Mouse (Mus musculus) left cerebral cortex, postnatal 10 days (tissue): Measurements from ENCODE around the gene Scamp5. TPM values are rescaled to one million over a fixed set of nuclear protein-coding genes. Genes with fewer than 3 reads are reported as not detected.

ENCODE experiments used
- DNase-seq, 2 experiments: peaks; one replicate each; pipeline ENCODE4 v3.0.0; 2021 to 2022; ENCODE audit warnings: low spot score in 2 of 2, mixed read lengths in 1 of 2; ENCODE audit errors: extremely low spot score in 1 of 2
- intact Hi-C: fragments of 180-260 bp; cut with DNase I; formaldehyde crosslinking; loops from one replicate; pipeline ENCODE4 v1.15.1; 2025
- total RNA-seq, 2 experiments: library from RNA; stranded (reverse); gene quantifications; 2 replicates each; pipeline ENCODE4 v1.2.3; 2021

Gene Scamp5
- total RNA-seq: 100 to 1,000 TPM; 387 to 389 TPM

DNA sequence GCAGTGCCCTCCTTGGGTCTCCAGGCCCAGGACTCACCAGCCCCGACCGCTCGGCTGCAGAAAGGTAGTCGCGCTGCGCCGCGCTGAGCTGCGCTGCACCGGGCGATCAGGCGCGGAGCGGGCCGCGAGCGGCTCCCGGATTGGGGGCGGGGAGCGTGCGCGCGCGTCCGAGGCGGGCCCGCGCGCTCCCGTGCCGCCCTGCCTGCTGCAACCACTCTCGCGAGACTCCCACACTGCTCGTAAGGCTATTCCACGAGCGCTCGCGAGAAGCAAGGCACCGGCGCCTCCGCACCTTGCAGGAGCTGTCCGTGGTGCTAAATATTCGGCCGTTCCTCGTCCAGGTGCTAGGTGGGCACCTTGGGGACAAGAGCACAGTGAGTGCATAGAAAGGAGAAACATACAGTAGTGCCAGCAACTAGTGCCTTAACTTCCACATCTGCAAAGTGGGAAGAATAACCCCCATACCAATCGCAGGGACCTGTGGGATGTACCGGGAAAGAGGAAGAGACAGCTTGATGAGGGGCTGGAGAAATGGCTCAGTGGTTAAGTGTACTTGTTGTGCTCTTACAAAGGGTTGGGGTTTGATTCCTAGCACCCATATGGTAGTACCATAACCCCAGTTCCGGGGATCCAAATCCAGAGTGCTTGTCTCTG is at the start of gene Scamp5:
Gene Scamp5 (minus strand): TSS at position 165 of the 654 bp plus-strand sequence.
- DNase-seq: peak; percentile 89 to 95
- intact Hi-C loops: no loop called here

- intact Hi-C loops: loop anchor here (10.0 kb wide), 1 partner anchor 302 kb away; no protein-coding TSS in a partner anchor
- DNase-seq: peak in 1 of 2 experiments; percentile 57
These were observed 49.3 kb upstream of the Scamp5 start for GRCm38 (mm10) chr9:57517113-57517512.

- DNase-seq: no peak
- intact Hi-C loops: loop anchor here (10.0 kb wide), 1 partner anchor 296 kb away; no protein-coding TSS in a partner anchor
These were observed 42.7 kb upstream of the Scamp5 start for GRCm38 (mm10) chr9:57510577-57510976.

DNA sequence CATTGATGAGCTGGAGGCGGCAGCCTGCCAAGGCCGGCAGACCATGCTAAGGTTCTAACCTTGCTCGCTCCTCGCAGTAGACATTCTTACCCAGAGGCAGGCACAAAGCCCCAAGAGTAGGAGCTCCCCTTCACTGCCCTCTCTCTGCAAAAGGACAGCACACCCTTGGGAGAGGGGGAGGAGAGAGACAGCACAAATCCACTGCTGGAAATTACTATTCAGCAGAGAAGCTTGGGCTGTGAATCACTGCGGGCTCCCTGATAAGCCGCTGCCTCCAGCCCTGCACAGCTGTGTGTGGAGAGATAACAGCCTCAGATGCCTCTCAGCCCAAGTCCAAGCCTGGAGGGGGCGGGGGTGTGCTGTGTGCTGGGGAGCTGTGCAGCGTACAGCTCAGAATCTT is 37.8 kb upstream of the Scamp5 start:
- DNase-seq: peak; percentile 36 to 66
- intact Hi-C loops: no loop called here

DNA sequence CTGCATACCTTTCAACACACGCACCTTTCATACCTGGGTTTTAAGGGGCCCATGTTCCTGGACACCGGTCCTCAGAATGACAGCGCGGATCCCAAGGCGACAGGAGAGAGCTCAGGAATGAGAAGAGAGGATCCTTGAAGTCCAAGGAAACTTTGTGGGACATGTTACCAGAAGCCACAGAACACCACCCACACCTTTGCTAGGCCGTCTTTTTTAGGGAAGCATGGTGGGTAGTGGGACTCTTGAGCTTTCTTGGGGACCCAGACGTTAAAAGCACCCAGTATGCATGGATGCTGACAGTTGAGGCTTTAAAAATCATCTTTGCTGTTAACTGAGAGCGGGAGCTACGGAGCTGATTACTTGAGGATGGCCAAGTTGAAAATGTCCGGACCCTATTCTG is 37.0 kb upstream of the Scamp5 start:
- intact Hi-C loops: no loop called here
- no peak for DNase-seq

- intact Hi-C loops: no loop called here
- peak; percentile 39 to 78 for DNase-seq
These were observed 36.5 kb upstream of the Scamp5 start for GRCm38 (mm10) chr9:57504381-57504700.

DNA sequence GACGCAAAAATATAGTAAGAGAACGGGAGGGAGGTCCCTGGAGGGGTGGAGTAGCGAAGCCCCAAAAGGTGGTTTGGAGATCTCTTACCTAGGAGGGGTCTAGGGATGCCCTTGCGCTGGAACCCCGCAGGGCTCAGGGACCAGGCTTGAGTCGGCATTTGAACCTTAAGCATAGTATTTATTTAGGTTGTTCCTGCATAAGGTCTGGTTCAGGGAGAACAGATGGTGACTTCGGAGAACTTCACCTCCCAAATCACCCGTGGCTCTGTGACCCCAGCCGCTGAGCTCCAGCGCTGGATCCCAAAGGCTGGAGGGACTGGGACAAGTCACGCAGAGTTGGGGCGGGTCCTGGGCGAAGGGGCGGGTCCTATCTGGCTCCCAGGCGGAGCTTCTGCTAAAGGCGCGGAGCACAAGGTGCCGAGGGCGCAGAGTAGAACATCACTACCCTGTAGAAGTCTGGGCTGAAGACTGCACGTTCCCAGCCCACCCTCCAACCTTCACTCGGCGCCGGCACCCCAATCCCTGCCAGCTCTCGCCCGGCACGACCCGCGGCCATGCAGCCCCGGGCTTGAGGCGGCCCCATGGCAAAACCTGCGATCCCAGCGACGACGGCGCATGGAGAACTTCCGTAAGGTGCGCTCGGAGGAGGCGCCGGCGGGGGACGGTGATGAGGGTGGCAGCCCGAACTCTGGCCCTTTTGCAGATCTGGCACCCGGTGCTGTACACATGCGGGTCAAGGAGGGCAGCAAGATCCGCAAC is 35.9 kb upstream of the Scamp5 start, which contains the start of gene Rpp25:
Gene Rpp25 (plus strand): TSS at position 405 of the 759 bp plus-strand sequence.
- intact Hi-C loops: no loop called here

GRCm38 (mm10) chr9:57502911-57503621 is 35.2 kb upstream of the Scamp5 start:
- intact Hi-C loops: no loop called here
- peak in 1 of 2 experiments; percentile 35 for DNase-seq

More for the DNA sequence above, 35.9 kb upstream of the Scamp5 start, which contains the start of gene Rpp25:
- DNase-seq: peak; percentile 45 to 64

DNA sequence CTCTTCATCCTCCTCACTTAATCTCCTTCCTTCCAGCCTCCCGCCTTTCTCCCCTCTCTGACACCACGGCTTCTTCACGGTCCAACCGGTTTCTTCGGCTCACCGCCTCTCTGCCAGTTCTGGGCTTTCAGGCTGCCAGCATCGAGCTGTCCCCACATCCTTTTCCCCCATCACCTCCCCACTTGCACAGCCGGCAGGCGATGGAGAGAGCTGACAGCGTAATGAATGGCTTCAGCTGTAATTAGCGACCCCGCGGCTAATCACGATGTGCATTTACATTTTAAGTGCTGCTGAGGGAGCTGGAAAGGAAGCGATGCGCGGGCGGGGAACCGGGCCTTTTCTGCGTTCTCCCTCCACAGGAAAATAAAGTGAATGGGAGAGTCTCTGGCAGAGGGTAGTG is 34.0 kb upstream of the Scamp5 start:
- intact Hi-C loops: no loop called here
- peak; percentile 34 to 54 for DNase-seq

DNA sequence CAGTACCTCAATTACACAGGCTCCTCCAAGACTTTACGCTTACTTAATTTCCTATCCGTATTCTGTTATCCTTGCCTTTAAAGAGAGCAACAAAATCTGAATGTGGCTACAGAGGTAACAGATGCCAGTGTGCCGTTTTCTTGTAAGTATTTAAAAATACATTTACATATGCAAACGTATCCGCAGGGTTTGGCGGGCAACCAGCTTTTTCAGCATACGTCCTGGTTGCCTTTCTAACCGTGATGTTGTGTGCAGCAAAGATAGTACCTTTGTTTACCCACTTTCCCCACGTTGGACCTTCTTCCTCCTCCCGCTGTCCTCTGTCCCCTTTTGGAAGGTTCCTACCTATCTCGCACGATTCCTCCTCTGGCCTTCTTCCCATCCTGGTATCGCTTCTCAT is 33.6 kb upstream of the Scamp5 start:
- intact Hi-C loops: no loop called here
- peak; percentile 40 to 54 for DNase-seq

GRCm38 (mm10) chr9:57498536-57498935 is 30.7 kb upstream of the Scamp5 start:
- DNase-seq: no peak
- intact Hi-C loops: no loop called here

DNA sequence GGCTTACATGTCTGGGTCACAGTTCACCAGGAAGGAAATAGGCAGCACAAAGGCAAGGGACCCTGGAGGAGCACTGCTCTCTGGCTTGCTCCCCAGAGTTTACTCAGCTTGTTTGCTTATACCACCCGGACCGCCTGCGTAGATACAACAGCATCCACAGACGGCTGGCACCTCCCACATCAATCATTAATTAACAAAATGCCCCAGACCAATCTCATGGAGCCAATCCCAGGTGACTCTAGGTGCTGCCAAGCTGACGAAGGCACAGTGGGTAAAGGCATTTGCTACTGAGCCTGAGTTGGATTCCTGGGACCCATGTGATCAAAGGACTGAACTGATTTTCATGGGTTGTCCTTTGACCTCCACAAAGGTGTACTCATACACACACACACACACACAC is 29.4 kb upstream of the Scamp5 start:
- intact Hi-C loops: no loop called here
- no peak for DNase-seq

- DNase-seq: no peak
- intact Hi-C loops: no loop called here
These were observed 27.1 kb upstream of the Scamp5 start for GRCm38 (mm10) chr9:57494970-57495369.

GRCm38 (mm10) chr9:57493532-57493931 is 25.7 kb upstream of the Scamp5 start:
- DNase-seq: no peak
- intact Hi-C loops: no loop called here

- DNase-seq: no peak
- intact Hi-C loops: loop anchor here (5.0 kb wide), 1 partner anchor 34 kb away; the partner anchor contains the start of gene Cox5a
These were observed 19.9 kb upstream of the Scamp5 start for GRCm38 (mm10) chr9:57487807-57488206.

DNA sequence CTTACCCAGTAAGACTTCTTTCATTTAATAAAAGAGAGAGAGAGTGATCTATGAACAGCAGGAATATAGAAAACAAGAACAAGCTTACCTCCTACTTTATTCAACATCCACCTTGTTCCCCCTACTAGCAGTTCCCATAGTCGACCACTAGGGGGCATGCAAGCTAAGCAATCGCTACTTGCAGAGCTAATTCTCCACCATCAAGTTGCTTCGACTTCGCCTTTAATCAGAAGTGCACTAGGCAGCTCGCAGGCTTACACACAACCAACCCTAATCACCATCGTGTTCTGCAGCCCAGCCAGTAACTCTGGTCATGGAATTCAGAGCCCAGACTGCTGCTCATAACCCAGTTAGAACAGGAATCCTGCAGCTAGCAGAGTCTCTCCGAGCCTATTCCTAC is 17.9 kb upstream of the Scamp5 start:
- DNase-seq: peak; percentile 84 to 85
- intact Hi-C loops: loop anchor here (5.0 kb wide), 1 partner anchor 37 kb away; the partner anchor contains the start of gene Cox5a

- intact Hi-C loops: no loop called here
These were observed 1.1 kb upstream of the Scamp5 start for GRCm38 (mm10) chr9:57468914-57469313.

DNA sequence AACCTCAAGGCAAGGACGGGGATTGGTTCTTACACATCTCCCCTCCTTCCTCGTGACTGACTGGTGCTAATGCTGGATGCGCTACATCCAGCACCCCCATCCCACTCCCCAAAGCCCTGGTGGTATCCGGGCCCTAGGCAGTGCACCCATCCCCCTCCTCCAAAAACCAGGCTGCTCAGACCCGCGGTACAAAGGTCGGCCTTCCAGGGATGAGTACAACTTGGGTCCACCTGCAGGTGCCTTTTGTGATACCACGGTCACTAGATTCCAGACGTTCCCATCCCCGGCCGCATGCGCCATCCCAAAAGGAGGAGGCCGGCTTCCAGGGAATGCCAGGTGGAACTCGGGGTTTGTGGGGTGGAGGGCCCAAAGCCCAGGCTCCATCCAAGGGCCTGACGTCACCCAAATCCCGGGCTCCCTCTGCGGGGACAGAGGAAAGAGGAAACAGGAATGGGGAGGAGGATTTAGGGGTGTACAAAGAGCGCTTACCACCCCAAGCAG is 539 bp downstream of the Scamp5 start:
- intact Hi-C loops: no loop called here
- DNase-seq: peak; percentile 46 to 61

More at GRCm38 (mm10) chr9:57468914-57469313, 1.1 kb upstream of the Scamp5 start:
- DNase-seq: peak; percentile 55 to 60

- DNase-seq: no peak
- intact Hi-C loops: no loop called here
These were observed 1.8 kb downstream of the Scamp5 start for GRCm38 (mm10) chr9:57466101-57466500.
